Mouse (Mus musculus) lung, embryonic 14.5 days (tissue): ENCODE measurements at regions not wholly inside any gene's neighbourhood (a gene's known extent, or its start where the extent isn't known, plus 50 kb on each side); places are given as distances from the start of the nearest gene placed in this dataset.
"Not testable (repeated sequence)": the region's sequence is repeated elsewhere in the genome, so short reads cannot be mapped to it uniquely, and the experiment has no call there.

ENCODE experiments used
- ATAC-seq: fragments of 200-750 bp; cut with Nextera tagmentation; 2 replicates; pipeline ENCODE4 v1.8.0; 2017; ENCODE audit warnings: mild to moderate bottlenecking, moderate TSS enrichment, moderate library complexity; ENCODE audit not compliant: insufficient read depth
- DNase-seq: peaks from one replicate; pipeline ENCODE4 v3.0.0-alpha.2; 2015
- H3K27ac ChIP-seq: fragments of 300-500 bp; sonication (generic); 2 replicates; pipeline ENCODE4 v1.5.1; 2014; ENCODE audit warnings: low read depth, mild to moderate bottlenecking, moderate library complexity
- H3K27me3 ChIP-seq: fragments of 300-500 bp; sonication (generic); 2 replicates; pipeline ENCODE4 v1.6.1; 2014; ENCODE audit warnings: low read length, control low read depth; ENCODE audit not compliant: insufficient read depth
- H3K36me3 ChIP-seq: fragments of 300-500 bp; sonication (generic); 2 replicates; pipeline ENCODE4 v1.6.1; 2014; ENCODE audit warnings: control low read depth; ENCODE audit not compliant: insufficient read depth
- H3K4me1 ChIP-seq: fragments of 300-500 bp; sonication (generic); 2 replicates; pipeline ENCODE4 v1.6.1; 2014; ENCODE audit warnings: antibody characterized with exemption, control low read depth; ENCODE audit not compliant: insufficient read depth
- H3K4me2 ChIP-seq: fragments of 300-500 bp; sonication (generic); 2 replicates; pipeline ENCODE4 v1.6.1; 2014; ENCODE audit warnings: mild to moderate bottlenecking
- H3K4me3 ChIP-seq: fragments of 300-500 bp; sonication (generic); 2 replicates; pipeline ENCODE4 v1.5.1; 2014; ENCODE audit warnings: low read depth, low read length
- H3K9ac ChIP-seq: fragments of 300-500 bp; sonication (generic); 2 replicates; pipeline ENCODE4 v1.6.1; 2014
- H3K9me3 ChIP-seq: fragments of 300-500 bp; sonication (generic); 2 replicates; pipeline ENCODE4 v1.6.1; 2016; ENCODE audit warnings: low read depth, low read length, control low read depth
- CTCF ChIP-seq: IDR thresholded peaks from 2 replicates; pipeline ENCODE4 v1.5.1; 2016; ENCODE audit warnings: antibody characterized with exemption, low read depth
- WGBS: fragments of 180-500 bp; shearing (Covaris S2); extraction: QIAGEN DNeasy Blood & Tissue Kit; methylation state at CpG from one replicate; pipeline ENCODE4 v1.1.7; 2014; 5-methylcytosine and 5-hydroxymethylcytosine counted together

- Histone ChIP-seq H3K9ac (no peak overlapping the region), H3K4me3 (no peak overlapping the region), H3K4me2 (no peak overlapping the region), H3K27ac (no peak overlapping the region), H3K4me1 (no peaks in the 10 kb centered on the region), H3K9me3 (no peaks in the 10 kb centered on the region), H3K27me3 (no peaks in the 10 kb centered on the region), H3K36me3 (no peaks in the 10 kb centered on the region)
- DNase-seq (no peak), ATAC-seq (no peak)
- no peak for TF ChIP-seq CTCF
- WGBS: 72% methylated on average over 7 of the region's 7 CpGs
These were observed 476.0 kb upstream of the Cntn5 start for GRCm38 (mm10) chr9:11380531-11380930.

DNA sequence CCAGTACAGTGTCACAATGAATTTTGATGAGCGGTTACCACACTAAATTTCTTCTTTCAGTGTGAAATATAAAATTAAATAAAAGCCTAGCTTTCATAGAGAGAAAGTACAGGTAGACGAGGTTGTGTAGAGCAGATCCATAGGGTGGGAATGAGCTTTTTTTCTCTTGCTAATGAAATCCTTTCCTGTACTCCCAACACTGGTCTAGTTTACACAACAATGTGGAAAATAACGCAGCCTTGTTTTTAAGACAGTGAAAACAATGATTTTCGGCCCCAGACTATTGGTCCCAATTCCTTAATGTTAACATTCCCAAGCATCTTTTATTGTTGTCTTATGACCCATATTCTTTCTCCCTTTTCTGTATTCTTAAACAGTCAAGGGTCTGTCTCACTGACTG lies 473.5 kb upstream of the Cntn5 start:
- TF ChIP-seq CTCF: no peak
- Histone ChIP-seq H3K4me3 (no peak overlapping the region), H3K9ac (no peak overlapping the region), H3K4me1 (no peaks in the 10 kb centered on the region), H3K9me3 (no peaks in the 10 kb centered on the region), H3K27ac (no peak overlapping the region), H3K36me3 (no peaks in the 10 kb centered on the region), H3K27me3 (no peaks in the 10 kb centered on the region), H3K4me2 (no peak overlapping the region)
- no peak for ATAC-seq
- no peak for DNase-seq
- WGBS: 83% methylated on average over 4 of the region's 4 CpGs

- DNase-seq: no peak
- H3K4me3 ChIP-seq: no peak overlapping the region
- ATAC-seq: no peak
- TF ChIP-seq CTCF: no peak
- WGBS: 79% methylated on average over 4 of the region's 4 CpGs
- H3K27me3 ChIP-seq: no peaks in the 10 kb centered on the region
- no peak overlapping the region for H3K4me2 ChIP-seq
- H3K9me3 ChIP-seq: no peaks in the 10 kb centered on the region
- H3K4me1 ChIP-seq: no peaks in the 10 kb centered on the region
- H3K36me3 ChIP-seq: no peaks in the 10 kb centered on the region
- H3K9ac ChIP-seq: no peak overlapping the region
- H3K27ac ChIP-seq: no peak overlapping the region
These were observed 473.0 kb upstream of the Cntn5 start for GRCm38 (mm10) chr9:11377586-11377985.

DNA sequence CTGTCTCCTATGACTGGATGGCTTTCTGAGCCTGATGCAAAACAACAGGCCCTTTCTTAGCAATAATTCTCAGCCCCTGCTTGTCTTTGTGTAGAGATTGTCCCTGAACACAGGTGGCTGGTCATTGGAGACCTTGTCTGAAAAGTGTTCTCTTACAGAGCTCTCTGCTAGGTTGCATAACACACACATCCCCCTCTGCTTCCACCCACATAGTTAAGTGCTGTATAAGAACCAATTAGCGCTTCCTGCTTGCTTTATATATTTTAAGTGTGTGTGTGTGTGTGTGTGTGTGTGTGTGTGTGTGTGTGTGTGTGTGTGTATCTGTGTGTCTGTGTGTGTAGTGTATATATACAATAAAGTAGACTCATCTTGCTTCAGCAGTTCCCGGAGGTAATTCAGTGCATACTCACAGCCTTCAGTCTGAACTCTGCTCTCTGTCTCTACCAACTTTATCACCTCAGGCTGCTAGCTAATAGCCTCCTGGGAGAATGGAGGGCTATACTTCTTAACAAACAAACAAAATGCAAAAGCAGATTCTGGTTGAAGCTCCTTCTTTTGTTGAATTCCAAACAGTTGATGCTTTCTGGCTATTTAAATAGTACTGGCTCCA lies 468.8 kb upstream of the Cntn5 start:
- H3K36me3 ChIP-seq: no peaks in the 10 kb centered on the region
- H3K27ac ChIP-seq: no peak overlapping the region
- no peak overlapping the region for H3K4me2 ChIP-seq
- TF ChIP-seq CTCF: no peak
- no peaks in the 10 kb centered on the region for H3K9me3 ChIP-seq
- H3K27me3 ChIP-seq: no peaks in the 10 kb centered on the region
- ATAC-seq (no peak), DNase-seq (no peak)
- WGBS: 88% methylated on average over 2 of the region's 2 CpGs
- no peak overlapping the region for H3K4me3 ChIP-seq
- no peak overlapping the region for H3K9ac ChIP-seq
- no peaks in the 10 kb centered on the region for H3K4me1 ChIP-seq

DNA sequence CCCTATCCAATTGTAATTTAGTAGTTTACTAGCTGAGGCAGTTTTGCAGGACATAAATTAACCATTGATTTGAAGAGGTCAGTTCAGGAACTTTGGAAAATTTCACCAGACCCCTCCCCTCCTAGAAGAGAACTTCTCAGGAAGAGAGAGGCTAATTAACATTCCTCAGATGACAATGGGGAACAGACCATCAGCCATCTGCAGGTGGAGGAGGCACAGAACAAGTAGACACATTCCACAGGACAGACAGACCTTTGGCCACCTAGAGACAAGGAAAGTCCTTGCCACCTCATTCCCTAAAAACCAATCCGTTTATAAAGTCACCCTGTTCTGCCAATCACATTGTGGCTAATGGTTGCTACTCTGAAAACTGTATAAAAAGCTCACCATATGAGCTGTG lies 463.5 kb upstream of the Cntn5 start:
- H3K4me1 ChIP-seq: no peaks in the 10 kb centered on the region
- no peaks in the 10 kb centered on the region for H3K9me3 ChIP-seq
- no peaks in the 10 kb centered on the region for H3K36me3 ChIP-seq
- no peak overlapping the region for H3K27ac ChIP-seq
- TF ChIP-seq CTCF: no peak
- no peak for ATAC-seq
- no peaks in the 10 kb centered on the region for H3K27me3 ChIP-seq
- H3K4me2 ChIP-seq: no peak overlapping the region
- no peak overlapping the region for H3K4me3 ChIP-seq
- H3K9ac ChIP-seq: no peak overlapping the region
- no peak for DNase-seq
- 58% methylated on average over 1 of the region's 1 CpGs for WGBS

DNA sequence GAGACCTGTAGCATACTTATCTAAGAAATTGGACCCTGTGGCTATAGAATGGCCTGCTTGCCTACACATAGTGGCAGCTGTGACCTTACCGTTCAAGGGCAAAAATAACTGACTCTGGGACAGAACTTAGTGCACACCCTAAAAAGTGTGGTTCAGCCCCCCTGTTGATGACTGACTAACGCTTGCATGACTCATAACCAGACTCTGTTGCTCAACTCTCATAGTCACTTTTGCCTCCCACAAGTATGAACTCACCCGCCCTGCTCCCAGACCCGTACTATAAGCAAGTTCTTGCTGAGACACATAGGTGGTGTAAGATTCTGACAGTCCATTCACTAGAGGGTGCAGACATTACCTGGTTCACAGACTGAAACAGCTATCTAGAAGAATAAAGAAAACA lies 424.3 kb upstream of the Cntn5 start:
- no peak for TF ChIP-seq CTCF
- DNase-seq (no peak), ATAC-seq (no peak)
- no peak overlapping the region for H3K4me3 ChIP-seq
- no peaks in the 10 kb centered on the region for H3K4me1 ChIP-seq
- no peaks in the 10 kb centered on the region for H3K27me3 ChIP-seq
- H3K27ac ChIP-seq: no peak overlapping the region
- WGBS: 80% methylated on average over 4 of the region's 4 CpGs
- no peak overlapping the region for H3K9ac ChIP-seq
- no peaks in the 10 kb centered on the region for H3K36me3 ChIP-seq
- no peak overlapping the region for H3K4me2 ChIP-seq
- no peaks in the 10 kb centered on the region for H3K9me3 ChIP-seq

DNA sequence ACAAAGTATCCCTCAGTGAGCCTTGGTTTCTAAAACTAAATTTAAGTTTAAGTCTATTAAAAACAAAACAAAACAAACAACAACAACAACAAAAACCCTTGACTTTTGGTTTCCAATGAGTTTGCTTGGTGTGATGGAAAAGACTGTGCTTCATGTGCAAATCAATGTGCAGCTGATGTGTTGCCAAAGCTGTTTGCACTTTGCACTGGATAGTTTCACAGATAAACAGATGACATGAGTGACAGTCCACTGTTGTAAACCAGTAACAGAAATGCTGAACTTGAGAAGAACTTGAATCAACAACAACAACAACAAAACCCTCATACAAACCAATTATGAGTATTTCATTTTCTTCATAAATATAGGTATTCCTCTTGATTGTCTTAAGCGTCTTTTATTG lies 412.6 kb upstream of the Cntn5 start:
- no peaks in the 10 kb centered on the region; the same call in 1 of the 2 replicates for H3K9me3 ChIP-seq
- no peaks in the 10 kb centered on the region for H3K36me3 ChIP-seq
- H3K4me1 ChIP-seq: no peaks in the 10 kb centered on the region
- TF ChIP-seq CTCF: no peak
- H3K27ac ChIP-seq: no peak overlapping the region
- H3K9ac ChIP-seq: no peak overlapping the region
- H3K4me2 ChIP-seq: no peak overlapping the region
- 80% methylated on average over 1 of the region's 1 CpGs for WGBS
- ATAC-seq: no peak
- H3K4me3 ChIP-seq: no peak overlapping the region
- H3K27me3 ChIP-seq: no peaks in the 10 kb centered on the region
- no peak for DNase-seq

DNA sequence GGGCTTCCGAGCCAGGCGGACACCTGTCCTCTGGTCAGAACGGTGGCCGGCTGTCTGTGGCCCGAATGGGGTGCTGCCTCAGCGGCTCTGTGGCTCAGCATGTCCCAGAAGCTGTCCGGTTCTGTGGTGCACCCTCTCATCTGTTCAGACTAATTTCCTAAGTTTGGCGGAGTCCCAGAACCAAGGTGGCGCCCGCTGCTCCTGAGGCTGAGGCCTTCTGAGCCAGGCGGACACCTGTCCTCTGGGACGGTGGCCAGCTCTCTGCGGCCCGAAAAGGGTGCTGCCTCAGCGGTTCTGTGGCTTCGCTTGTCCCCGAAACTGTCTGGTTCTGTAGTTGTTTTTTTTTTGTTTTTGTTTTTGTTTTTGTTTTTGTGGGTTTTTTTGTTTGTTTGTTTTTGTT lies 392.5 kb upstream of the Cntn5 start:
- not testable (repeated sequence) for H3K36me3 ChIP-seq, H3K4me3 ChIP-seq, H3K4me1 ChIP-seq, H3K9me3 ChIP-seq, H3K27me3 ChIP-seq, H3K27ac ChIP-seq, H3K9ac ChIP-seq, ATAC-seq, H3K4me2 ChIP-seq, DNase-seq
- WGBS: 97% methylated on average over 17 of the region's 17 CpGs
